Mouse (Mus musculus) liver, adult 2 months (tissue): ENCODE results near the gene Eif4a1.

Experiments used
- CTCF ChIP-seq: fragments of 200-500 bp; IDR thresholded peaks from 2 replicates; pipeline ENCODE4 v1.5.1; 2011; ENCODE audit warnings: low read depth, low read length, control low read depth
- POLR2A ChIP-seq: fragments of 200-500 bp; IDR thresholded peaks from 2 replicates; pipeline ENCODE4 v1.6.1; 2011; ENCODE audit warnings: low read length, control low read depth; ENCODE audit not compliant: insufficient read depth; ENCODE audit errors: extremely low read depth

GRCm38 (mm10) chr11:69692863-69693262, 20.6 kb upstream of the Eif4a1 start:
- TF ChIP-seq CTCF (no peak), POLR2A (no peak)
